Mouse (Mus musculus) midbrain, postnatal 0 days (tissue): ENCODE measurements around the gene Rnf123. TPM values are rescaled to one million over a fixed set of nuclear protein-coding genes. Genes with fewer than 3 reads are reported as not detected.
A peak's percentile ranks its signal among the peaks of the same experiment; 100 is the strongest.

Source experiments
- ATAC-seq: fragments of 200-750 bp; cut with Nextera tagmentation; 2 replicates; pipeline ENCODE4 v1.8.0; 2017; ENCODE audit warnings: moderate number of reproducible peaks, mild to moderate bottlenecking, moderate TSS enrichment, moderate library complexity; ENCODE audit not compliant: low FRiP score
- DNase-seq: peaks from one replicate; pipeline ENCODE4 v3.0.0-alpha.2; 2015; ENCODE audit warnings: low spot score
- H3K27ac ChIP-seq: fragments of 300-500 bp; sonication (generic); 2 replicates; pipeline ENCODE4 v1.5.1; 2014; ENCODE audit warnings: low read depth, mild to moderate bottlenecking, low read length, mixed read lengths
- H3K27me3 ChIP-seq: fragments of 300-500 bp; sonication (generic); 2 replicates; pipeline ENCODE4 v1.6.1; 2014; ENCODE audit warnings: low read length, control low read depth, mixed read lengths; ENCODE audit not compliant: insufficient read depth
- H3K36me3 ChIP-seq: fragments of 300-500 bp; sonication (generic); 2 replicates; pipeline ENCODE4 v1.6.1; 2014; ENCODE audit warnings: low read length, control low read depth, mixed read lengths; ENCODE audit not compliant: insufficient read depth
- H3K4me1 ChIP-seq: fragments of 300-500 bp; sonication (generic); 2 replicates; pipeline ENCODE4 v1.6.1; 2014; ENCODE audit warnings: mild to moderate bottlenecking, control low read depth, antibody characterized with exemption, low read length, mixed read lengths; ENCODE audit not compliant: insufficient read depth
- H3K4me2 ChIP-seq: fragments of 300-500 bp; sonication (generic); 2 replicates; pipeline ENCODE4 v1.6.1; 2014; ENCODE audit warnings: low read depth, mild to moderate bottlenecking, low read length, mixed read lengths; ENCODE audit not compliant: poor library complexity, severe bottlenecking
- H3K4me3 ChIP-seq: fragments of 300-500 bp; sonication (generic); 2 replicates; pipeline ENCODE4 v1.5.1; 2014; ENCODE audit warnings: low read depth, mild to moderate bottlenecking, low read length, moderate library complexity
- H3K9ac ChIP-seq: fragments of 300-500 bp; sonication (generic); replicated peaks from 2 replicates; pipeline ENCODE4 v1.6.1; 2014; ENCODE audit warnings: mild to moderate bottlenecking, low read length, moderate library complexity, mixed read lengths; ENCODE audit not compliant: poor library complexity, severe bottlenecking
- H3K9me3 ChIP-seq: fragments of 300-500 bp; sonication (generic); 2 replicates; pipeline ENCODE4 v1.6.1; 2016; ENCODE audit warnings: low read length, control low read depth
- CTCF ChIP-seq: IDR thresholded peaks from 2 replicates; pipeline ENCODE4 v1.5.1; 2016; ENCODE audit warnings: antibody characterized with exemption, mild to moderate bottlenecking
- WGBS: fragments of 180-500 bp; shearing (Covaris S2); extraction: QIAGEN DNeasy Blood & Tissue Kit; methylation state at CpG from one replicate; pipeline ENCODE4 v1.1.7; 2014; 5-methylcytosine and 5-hydroxymethylcytosine counted together
- polyA plus RNA-seq: library from polyadenylated mRNA; unstranded; fragments of >200 nt; fragmentation: Nextera tagmentation; extraction: Ambion mirVana; gene quantifications from 2 replicates; pipeline ENCODE4 v1.2.1, GENCODE M21; 2015
- total RNA-seq: library from RNA; depleted of rRNA; stranded (reverse); fragments of >200 nt; gene quantifications from 2 replicates; pipeline ENCODE4 v1.2.3, GENCODE M21; 2014; rRNA removed

Rnf123 gene
- total RNA-seq (46.3 and 60.6 TPM in 2 replicates), polyA plus RNA-seq (44.1 and 49.1 TPM in 2 replicates)

DNA sequence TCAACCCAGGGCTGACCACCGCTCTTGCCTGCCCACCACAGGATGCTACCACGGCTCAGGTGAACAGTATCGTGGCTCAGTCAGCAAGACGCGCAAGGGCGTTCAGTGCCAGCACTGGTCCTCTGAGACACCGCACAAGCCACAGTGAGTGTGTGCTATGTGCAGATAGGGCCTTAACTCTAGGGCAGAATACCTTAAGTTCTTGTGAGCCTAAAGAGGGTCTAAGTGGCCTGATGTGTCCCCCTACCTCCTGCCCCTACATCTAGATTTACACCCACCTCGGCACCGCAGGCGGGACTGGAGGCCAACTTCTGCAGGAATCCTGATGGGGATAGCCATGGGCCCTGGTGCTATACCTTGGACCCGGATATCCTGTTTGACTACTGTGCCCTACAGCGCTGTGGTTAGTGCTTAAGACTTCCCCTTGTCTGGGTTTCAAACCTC lies at the start of gene Rnf123:
Gene Rnf123 (minus strand): TSS at position 359 of the 444 bp plus-strand sequence.
- H3K4me1 ChIP-seq = peaks cover 11% of the 10 kb centered on the region
- 34% methylated on average over 12 of the region's 12 CpGs for WGBS
- TF ChIP-seq CTCF = no peak
- H3K4me2 ChIP-seq = peak within 1 kb of the TSS; percentile 37
- no peaks in the 10 kb centered on the region for H3K9me3 ChIP-seq
- H3K4me3 ChIP-seq = peak within 1 kb of the TSS; percentile 20; the same call in 1 of the 2 replicates
- ATAC-seq = no peak
- H3K36me3 ChIP-seq = peaks cover 42% of the 10 kb centered on the region
- no peak for DNase-seq
- peak within 1 kb of the TSS; percentile 39 for H3K9ac ChIP-seq
- H3K27ac ChIP-seq = no peak within 1 kb of the TSS
- peaks cover 14% of the 10 kb centered on the region; the same call in 1 of the 2 replicates for H3K27me3 ChIP-seq

- Histone ChIP-seq H3K27me3 (no peaks in the 10 kb centered on the region), H3K27ac (no peak overlapping the region), H3K9me3 (no peaks in the 10 kb centered on the region), H3K36me3 (peaks cover 7% of the 10 kb centered on the region; the same call in 1 of the 2 replicates), H3K9ac (no peak overlapping the region), H3K4me3 (no peak overlapping the region), H3K4me1 (no peaks in the 10 kb centered on the region), H3K4me2 (no peak overlapping the region)
- no peak for DNase-seq
- 95% methylated on average over 3 of the region's 3 CpGs for WGBS
- TF ChIP-seq CTCF = no peak
- ATAC-seq = no peak
These were observed 49.2 kb upstream of the Rnf123 start for GRCm38 (mm10) chr9:108132373-108132772.

DNA sequence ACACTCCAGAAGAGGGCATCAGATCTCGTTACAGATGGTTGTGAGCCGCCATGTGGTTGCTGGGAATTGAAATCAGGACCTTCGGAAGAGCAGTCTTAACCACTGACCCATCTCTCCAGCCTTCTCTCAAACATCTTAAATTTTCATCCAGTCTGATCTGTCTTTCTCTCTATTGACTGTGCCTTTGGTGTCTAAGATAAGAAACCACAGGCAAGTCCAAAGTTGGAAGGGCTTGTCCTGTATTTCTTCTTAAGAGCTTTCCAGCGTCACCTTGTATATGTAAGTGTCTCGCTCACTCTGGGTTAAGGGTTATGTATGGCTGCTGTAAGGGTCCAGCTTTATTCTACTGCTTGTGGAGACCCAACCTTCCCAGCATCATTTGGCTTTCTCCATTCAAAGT lies 48.4 kb upstream of the Rnf123 start:
- Histone ChIP-seq H3K4me3 (no peak overlapping the region), H3K9ac (no peak overlapping the region), H3K27ac (no peak overlapping the region), H3K4me1 (no peaks in the 10 kb centered on the region), H3K27me3 (no peaks in the 10 kb centered on the region), H3K36me3 (peaks cover 8% of the 10 kb centered on the region; the same call in 1 of the 2 replicates), H3K9me3 (no peaks in the 10 kb centered on the region), H3K4me2 (no peak overlapping the region)
- no peak for TF ChIP-seq CTCF
- ATAC-seq (no peak), DNase-seq (no peak)
- 91% methylated on average over 5 of the region's 5 CpGs for WGBS

DNA sequence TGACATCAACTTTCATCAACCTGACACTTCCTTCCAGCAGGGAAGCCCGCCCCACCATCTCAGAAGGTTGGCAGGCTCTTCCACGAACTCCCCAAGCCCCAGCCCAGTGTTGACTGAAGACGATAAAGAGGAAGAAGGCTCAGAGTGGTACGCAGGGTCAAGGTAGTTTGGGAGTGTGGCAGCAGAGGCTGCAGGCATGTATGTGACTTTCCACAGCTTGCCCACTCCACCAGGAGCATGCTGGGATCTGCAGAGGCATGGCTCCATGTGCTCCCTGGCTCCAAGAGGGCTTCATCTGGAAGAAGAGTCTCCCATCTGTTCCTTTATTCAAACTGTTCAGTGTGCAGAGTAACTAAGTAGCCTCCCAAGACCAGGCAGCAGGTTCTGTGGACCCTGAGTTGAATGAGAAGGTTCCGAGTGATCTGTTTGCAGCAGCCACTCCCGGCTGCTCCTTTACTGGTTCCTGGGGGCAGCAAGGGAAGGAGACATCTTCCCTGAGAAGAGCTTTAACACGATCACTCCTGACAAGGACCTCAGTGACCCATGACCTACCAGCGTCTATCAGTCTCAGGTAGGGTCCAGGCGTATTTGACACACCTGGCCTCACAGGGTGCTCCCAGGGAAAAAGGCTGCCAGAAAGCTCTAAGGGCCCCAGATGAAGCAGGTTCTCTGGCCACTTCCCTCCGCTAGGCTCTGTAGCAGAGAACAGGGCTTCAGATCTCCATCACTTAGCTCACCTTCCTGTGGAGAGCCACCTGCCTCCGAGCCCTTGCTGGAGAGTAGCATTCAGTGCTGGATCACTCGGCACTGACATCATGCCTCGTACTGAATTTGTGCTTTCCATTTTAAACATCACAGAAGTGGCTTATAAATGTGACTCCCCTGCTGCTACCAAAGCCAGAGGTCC lies 46.1 kb upstream of the Rnf123 start:
- no peak overlapping the region for H3K4me3 ChIP-seq
- DNase-seq = no peak
- TF ChIP-seq CTCF = no peak
- no peak overlapping the region for H3K4me2 ChIP-seq
- H3K9me3 ChIP-seq = no peaks in the 10 kb centered on the region
- ATAC-seq = no peak
- WGBS = 86% methylated on average over 13 of the region's 13 CpGs
- H3K4me1 ChIP-seq = no peaks in the 10 kb centered on the region
- no peak overlapping the region for H3K27ac ChIP-seq
- peaks cover 23% of the 10 kb centered on the region for H3K36me3 ChIP-seq
- H3K27me3 ChIP-seq = no peaks in the 10 kb centered on the region
- H3K9ac ChIP-seq = no peak overlapping the region

DNA sequence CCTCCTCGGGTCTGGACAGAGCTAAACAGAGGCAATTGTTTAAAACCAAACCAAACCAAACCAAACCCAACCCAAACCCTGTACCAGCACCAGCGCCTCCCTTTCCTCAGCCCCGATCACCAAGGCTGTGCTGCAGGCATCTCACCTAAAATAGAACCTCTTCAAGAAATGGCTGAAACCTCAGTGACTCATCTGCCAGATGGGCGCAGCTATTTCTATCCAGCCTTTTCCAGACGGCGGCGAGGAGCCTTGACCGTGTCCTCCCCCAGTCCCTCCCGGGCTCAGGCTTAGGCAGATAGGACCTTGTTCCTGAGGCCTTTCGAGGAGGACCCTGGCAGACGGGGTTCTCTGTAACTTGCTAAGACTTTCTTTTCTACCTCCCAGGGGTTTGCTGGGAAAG lies 45.1 kb upstream of the Rnf123 start:
- DNase-seq (no peak), ATAC-seq (no peak)
- Histone ChIP-seq H3K27me3 (no peaks in the 10 kb centered on the region), H3K36me3 (peaks cover 25% of the 10 kb centered on the region), H3K4me1 (no peaks in the 10 kb centered on the region), H3K4me2 (no peak overlapping the region), H3K9me3 (no peaks in the 10 kb centered on the region), H3K9ac (no peak overlapping the region), H3K4me3 (no peak overlapping the region), H3K27ac (no peak overlapping the region)
- TF ChIP-seq CTCF = no peak
- WGBS = 86% methylated on average over 11 of the region's 11 CpGs
